Mouse (Mus musculus): Measurements from ENCODE around the gene Gm136. TPM values are rescaled to one million over a fixed set of nuclear protein-coding genes. Genes with fewer than 3 reads are reported as not detected.

The Gm136 gene
- polyA plus RNA-seq, 1 experiment from 2014 or later: not detected

Other genes starting within 250 kb of the Gm136 start
- gene Akirin2, start 205.3 kb downstream of the Gm136 start, polyA plus RNA-seq (2014; fragmentation: Nextera tagmentation; extraction: Ambion mirVana): 104 and 114 TPM in 2 replicates
- 119 and 127 TPM in 2 replicates for gene Orc3, start 141.3 kb downstream of the Gm136 start, polyA plus RNA-seq (2014; fragmentation: Nextera tagmentation; extraction: Ambion mirVana)
- 69.4 and 74.1 TPM in 2 replicates for gene Rars2, start 141.3 kb downstream of the Gm136 start, polyA plus RNA-seq (2014; fragmentation: Nextera tagmentation; extraction: Ambion mirVana)
- 52.1 and 62.4 TPM in 2 replicates for gene Slc35a1, start 68.8 kb downstream of the Gm136 start, polyA plus RNA-seq (2014; fragmentation: Nextera tagmentation; extraction: Ambion mirVana)
- gene Cfap206, start 26.1 kb downstream of the Gm136 start, polyA plus RNA-seq (2014; fragmentation: Nextera tagmentation; extraction: Ambion mirVana): 4.5 and 5.1 TPM in 2 replicates
- 43.6 and 50.5 TPM in 2 replicates for gene Smim8, start 22.2 kb upstream of the Gm136 start, polyA plus RNA-seq (2014; fragmentation: Nextera tagmentation; extraction: Ambion mirVana)
- gene Zfp292, start 126.7 kb upstream of the Gm136 start, polyA plus RNA-seq (2014; fragmentation: Nextera tagmentation; extraction: Ambion mirVana): 41.7 and 42.4 TPM in 2 replicates
- gene Cga, start 137.5 kb upstream of the Gm136 start, polyA plus RNA-seq (2014; fragmentation: Nextera tagmentation; extraction: Ambion mirVana): not detected in 2 replicates